Mouse (Mus musculus) thymus, adult 2 months (tissue): ENCODE results near the gene Cntnap2.

Experiments used
- CTCF ChIP-seq: fragments of 200-500 bp; IDR thresholded peaks from 2 replicates; pipeline ENCODE4 v1.5.1; 2012; ENCODE audit warnings: mild to moderate bottlenecking, control low read depth, low read length, moderate library complexity, borderline replicate concordance; ENCODE audit not compliant: control insufficient read depth, poor library complexity, insufficient read depth; ENCODE audit errors: extremely low read depth
- POLR2A ChIP-seq: fragments of 200-500 bp; IDR thresholded peaks from 2 replicates; pipeline ENCODE4 v1.6.1; 2012; ENCODE audit warnings: mild to moderate bottlenecking, low read length, control low read depth, moderate library complexity; ENCODE audit not compliant: control insufficient read depth, poor library complexity, insufficient read depth; ENCODE audit errors: extremely low read depth

- TF ChIP-seq POLR2A (no peak), CTCF (no peak)
These were observed 1443.6 kb downstream of the Cntnap2 start for GRCm38 (mm10) chr6:46502786-46503185.
